Mouse (Mus musculus): Measurements from ENCODE around the gene Tenm4. TPM values are rescaled to one million over a fixed set of nuclear protein-coding genes. Genes with fewer than 3 reads are reported as not detected.
"Not testable (repeated sequence)": the region's sequence is repeated elsewhere in the genome, so short reads cannot be mapped to it uniquely, and the experiment has no call there.

Gene Tenm4
- polyA plus RNA-seq, 2 experiments from 2014 or later = 0.19 to 0.37 TPM

GRCm38 (mm10) chr7:96596402-96597195 is 425.6 kb downstream of the Tenm4 start:
- ATAC-seq = no peak

- ATAC-seq = no peak
Measured at GRCm38 (mm10) chr7:96597871-96598270, 426.8 kb downstream of the Tenm4 start.

- ATAC-seq = no peak
Measured at GRCm38 (mm10) chr7:96599081-96599480, 428.0 kb downstream of the Tenm4 start.

- ATAC-seq = no peak
Measured at GRCm38 (mm10) chr7:96600381-96600941, 429.4 kb downstream of the Tenm4 start.

GRCm38 (mm10) chr7:96604091-96604745 is 433.2 kb downstream of the Tenm4 start:
- no peak for ATAC-seq

GRCm38 (mm10) chr7:96605316-96605715 is 434.3 kb downstream of the Tenm4 start:
- no peak for ATAC-seq

GRCm38 (mm10) chr7:96609854-96610586 is 439.0 kb downstream of the Tenm4 start:
- no peak for ATAC-seq

- no peak for ATAC-seq
Measured at GRCm38 (mm10) chr7:96617371-96617770, 446.3 kb downstream of the Tenm4 start.

GRCm38 (mm10) chr7:96619930-96620472 is 449.0 kb downstream of the Tenm4 start:
- ATAC-seq = no peak

- ATAC-seq = no peak
Measured at GRCm38 (mm10) chr7:96626338-96626737, 455.3 kb downstream of the Tenm4 start.

- not testable (repeated sequence) for ATAC-seq
Measured at GRCm38 (mm10) chr7:96630551-96630950, 459.5 kb downstream of the Tenm4 start.

GRCm38 (mm10) chr7:96633008-96633407 is 462.0 kb downstream of the Tenm4 start:
- ATAC-seq = no peak

- no peak for ATAC-seq
Measured at GRCm38 (mm10) chr7:96635830-96636440, 464.9 kb downstream of the Tenm4 start.

- ATAC-seq = no peak
Measured at GRCm38 (mm10) chr7:96643461-96644204, 472.6 kb downstream of the Tenm4 start.

GRCm38 (mm10) chr7:96644205-96644531 is 473.1 kb downstream of the Tenm4 start:
- no peak for ATAC-seq

- no peak for ATAC-seq
Measured at GRCm38 (mm10) chr7:96647657-96648056, 476.6 kb downstream of the Tenm4 start.

- ATAC-seq = no peak
Measured at GRCm38 (mm10) chr7:96648606-96649005, 477.6 kb downstream of the Tenm4 start.

GRCm38 (mm10) chr7:96649171-96649570 is 478.1 kb downstream of the Tenm4 start:
- no peak for ATAC-seq

GRCm38 (mm10) chr7:96650435-96650834 is 479.4 kb downstream of the Tenm4 start:
- ATAC-seq = no peak

- no peak for ATAC-seq
Measured at GRCm38 (mm10) chr7:96651055-96651454, 480.0 kb downstream of the Tenm4 start.

- ATAC-seq = no peak
Measured at GRCm38 (mm10) chr7:96651626-96652341, 480.7 kb downstream of the Tenm4 start.
